8 mouse cellular contexts compared by ENCODE assay signal in the genomic region with DNA sequence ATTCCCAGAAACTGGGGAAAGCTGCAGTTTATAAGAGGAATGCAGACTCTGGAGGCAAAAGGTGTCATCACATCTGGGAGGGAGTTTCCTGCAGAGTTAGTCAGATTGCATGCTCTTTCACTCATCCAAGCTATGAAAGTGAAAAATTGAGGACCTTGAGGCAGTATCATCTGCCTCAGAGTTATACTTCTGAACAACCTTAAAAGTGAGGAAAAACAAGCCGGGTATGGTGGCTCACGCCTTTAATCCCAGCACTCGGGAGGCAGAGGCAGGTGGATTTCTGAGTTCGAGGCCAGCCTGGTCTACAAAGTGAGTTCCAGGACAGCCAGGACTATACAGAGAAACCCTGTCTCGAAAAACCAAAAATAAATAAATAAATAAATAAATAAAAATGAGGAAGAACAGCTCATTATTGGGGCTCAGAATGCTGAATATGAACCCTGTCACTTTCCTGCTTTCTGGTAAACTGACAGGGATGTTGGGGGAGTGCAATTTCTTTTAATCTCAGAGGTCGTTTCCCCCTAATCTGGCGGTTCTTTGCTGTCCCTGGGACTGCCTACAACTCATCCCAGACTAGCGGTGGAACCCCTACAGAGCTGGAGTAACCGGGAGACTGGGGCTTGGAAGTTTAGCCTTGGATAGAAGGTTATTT. TPM values are rescaled to one million over a fixed set of nuclear protein-coding genes. Genes with fewer than 3 reads are reported as not detected.
DNase-seq lines count a peak whose midpoint lies in the region; ATAC-seq and TF ChIP-seq lines count a peak whose summit lies in the region.

No protein-coding gene starts in this region.

- peak overlapping the region; percentile 83 for H3K4me2 ChIP-seq in forebrain, embryonic 12.5 days
- H3K4me2 ChIP-seq in liver, embryonic 14.5 days (ENCODE audit: low read depth), result peak overlapping the region; percentile 88

- peak overlapping the region; percentile 63 for H3ac ChIP-seq in C2C12 (ENCODE audit: control insufficient read depth, insufficient read length, low read depth)

- no peak for TF ChIP-seq POLR2A in heart, adult 2 months (IDR thresholded peaks at IDR 0.05; ENCODE audit: insufficient read depth, low read depth, low read length)

- no peaks in the 10 kb centered on the region for H3K9me3 ChIP-seq in forebrain, embryonic 12.5 days
- no peaks in the 10 kb centered on the region for H3K9me3 ChIP-seq in liver, embryonic 14.5 days (ENCODE audit: control insufficient read depth, low read length)

- no peak for DNase-seq in heart, adult 2 months
- DNase-seq in heart, adult 18-20 months, result no peak
- no peak for DNase-seq in liver, embryonic 14.5 days (ENCODE audit: low read depth in 3 of 3, low spot score in 3 of 3)
- no peak for DNase-seq in adrenal gland, postnatal 10 days
- DNase-seq in cerebellum, adult 8-10 months, result no peak
- no peak for DNase-seq in spleen, adult 12 weeks (ENCODE audit: low spot score)

- peak overlapping the region; percentile 91 for H3K27ac ChIP-seq in heart, adult 2 months
- peak overlapping the region; percentile 66 for H3K27ac ChIP-seq in forebrain, embryonic 12.5 days
- H3K27ac ChIP-seq in liver, embryonic 14.5 days, result peak overlapping the region; percentile 28

- no peak for TF ChIP-seq EP300 in heart, adult 2 months (IDR thresholded peaks at IDR 0.05; ENCODE audit: insufficient read depth, low read depth, low read length)
- no peak for TF ChIP-seq EP300 in liver, embryonic 14.5 days (IDR thresholded peaks at IDR 0.05; ENCODE audit: low read depth)

- peak overlapping the region; percentile 81 for H3K4me3 ChIP-seq in heart, adult 2 months
- peak overlapping the region; percentile 66 for H3K4me3 ChIP-seq in C2C12 (ENCODE audit: insufficient read depth, poor library complexity, severe bottlenecking)
- peak overlapping the region; percentile 83 for H3K4me3 ChIP-seq in forebrain, embryonic 12.5 days (replicated peaks)
- H3K4me3 ChIP-seq in liver, embryonic 14.5 days (ENCODE audit: insufficient read depth in 1 of 2, low read depth in 2 of 2, low read length in 2 of 2), result peak overlapping the region; percentile 81 to 97

- no peak for TF ChIP-seq CTCF in heart, adult 2 months (IDR thresholded peaks at IDR 0.05)
- no peak for TF ChIP-seq CTCF in C2C12 (IDR thresholded peaks at IDR 0.05; ENCODE audit: control insufficient read depth, insufficient read depth, insufficient read length)
- TF ChIP-seq CTCF in liver, embryonic 14.5 days (IDR thresholded peaks at IDR 0.05; ENCODE audit: low read depth), result no peak

- peak; percentile 1 for ATAC-seq in forebrain, embryonic 12.5 days (ENCODE audit: low FRiP score)
- ATAC-seq in liver, embryonic 14.5 days (ENCODE audit: insufficient read depth), result peak; percentile 23; the same call in 1 of the 2 replicates

- intact Hi-C loops in heart, adult 2 months (cut with DNase I), result loop anchor here (1.0 kb wide), 1 partner anchor 39 kb away; the partner anchor contains the start of genes Lyar and Zbtb49

- peaks cover 3% of the 10 kb centered on the region for H3K36me3 ChIP-seq in heart, adult 2 months (ENCODE audit: control insufficient read depth, insufficient read depth, low read length)
- H3K36me3 ChIP-seq in C2C12 (ENCODE audit: control insufficient read depth, insufficient read depth), result peaks cover 27% of the 10 kb centered on the region
- H3K36me3 ChIP-seq in forebrain, embryonic 12.5 days (replicated peaks), result peaks cover 23% of the 10 kb centered on the region
- H3K36me3 ChIP-seq in liver, embryonic 14.5 days (replicated peaks; ENCODE audit: control insufficient read depth, insufficient read depth, low read depth), result peaks cover 20% of the 10 kb centered on the region

- no peaks in the 10 kb centered on the region; the same call in 1 of the 2 replicates for H3K79me2 ChIP-seq in heart, adult 2 months (replicated peaks; ENCODE audit: control insufficient read depth, insufficient read depth, low read length)
- H3K79me2 ChIP-seq in C2C12 (ENCODE audit: control insufficient read depth, insufficient read depth), result peaks cover 29% of the 10 kb centered on the region

- H3K4me1 ChIP-seq in heart, adult 2 months (ENCODE audit: control insufficient read depth, insufficient read depth, low read length), result peaks cover 1% of the 10 kb centered on the region; the same call in 1 of the 2 replicates
- H3K4me1 ChIP-seq in forebrain, embryonic 12.5 days, result peaks cover 7% of the 10 kb centered on the region
- H3K4me1 ChIP-seq in liver, embryonic 14.5 days (replicated peaks; ENCODE audit: control insufficient read depth in 2 of 2, insufficient read depth in 2 of 2, low read length in 1 of 2), result peaks cover 6 to 7% of the 10 kb centered on the region in 2 experiments; a peak in 3 of 4 replicates

- peak overlapping the region; percentile 74 for H3K9ac ChIP-seq in heart, adult 2 months (ENCODE audit: low read depth, low read length)
- peak overlapping the region; percentile 90 for H3K9ac ChIP-seq in forebrain, embryonic 12.5 days
- H3K9ac ChIP-seq in liver, embryonic 14.5 days (replicated peaks), result peak overlapping the region; percentile 74

- peaks cover 1% of the 10 kb centered on the region for H3K79me3 ChIP-seq in C2C12 (ENCODE audit: low read depth)

- H3K27me3 ChIP-seq in heart, adult 2 months (ENCODE audit: control insufficient read depth, insufficient read depth, low read length), result no peaks in the 10 kb centered on the region
- H3K27me3 ChIP-seq in C2C12 (ENCODE audit: control insufficient read depth, insufficient read depth, insufficient read length), result no peaks in the 10 kb centered on the region
- H3K27me3 ChIP-seq in forebrain, embryonic 12.5 days, result no peaks in the 10 kb centered on the region
- H3K27me3 ChIP-seq in liver, embryonic 14.5 days (ENCODE audit: control insufficient read depth, insufficient read depth, low read length), result no peaks in the 10 kb centered on the region

- WGBS in heart, adult 2 months, result 36% methylated on average over 9 of the region's 9 CpGs
- WGBS in forebrain, embryonic 12.5 days, result 46% methylated on average over 9 of the region's 9 CpGs
- 29% methylated on average over 9 of the region's 9 CpGs for WGBS in liver, embryonic 14.5 days (ENCODE audit: insufficient replicate concordance)

TF ChIP-seq in C2C12, 6 proteins besides CTCF, POLR2A, EP300 and RAD21:
- TF ChIP-seq USF1 (IDR thresholded peaks at IDR 0.05; ENCODE audit: low read depth) (no peak), FOSL1 (IDR thresholded peaks at IDR 0.05; ENCODE audit: insufficient read depth, low read length, poor library complexity, severe bottlenecking) (no peak), MAX (IDR thresholded peaks at IDR 0.05) (no peak), MYOG (IDR thresholded peaks at IDR 0.05; ENCODE audit: control insufficient read depth, extremely low read depth, insufficient read length) (no peak), MYOD1 (IDR thresholded peaks at IDR 0.05; ENCODE audit: control insufficient read depth, insufficient read length, low read depth) (no peak), CEBPB (IDR thresholded peaks at IDR 0.05; ENCODE audit: low read depth) (no peak)

RNA-seq across cellular contexts. Expression of gene Tmem128, which starts 0.4 kb away (rescaled TPM):
- 10 to 100 TPM; 11.7 to 12.2 TPM for total RNA-seq in heart, adult 2 months (2021)
- polyA plus RNA-seq in heart, adult 2 months (2012; rRNA removed), result 16.5 and 24.0 TPM in 2 replicates
- 10 to 100 TPM; 12.9 to 13.4 TPM for total RNA-seq in heart, adult 18-20 months (2021)
- polyA plus RNA-seq in C2C12 (2012; fragmentation: generic; extraction: Trizol), result 38.3 TPM
- 90.9 and 91.4 TPM in 2 replicates for polyA plus RNA-seq in forebrain, embryonic 12.5 days (2016; fragmentation: Nextera tagmentation; extraction: Ambion mirVana)
- polyA plus RNA-seq in liver, embryonic 14.5 days (2012; rRNA removed), result 24.0 and 26.7 TPM in 2 replicates
- polyA plus RNA-seq in liver, embryonic 14.5 days (2014; fragmentation: Nextera tagmentation; extraction: Ambion mirVana), result 49.5 and 51.8 TPM in 2 replicates
- 10 to 100 TPM; 39.0 to 41.6 TPM for total RNA-seq in adrenal gland, postnatal 10 days (2021)

RNA-seq across cellular contexts. Expression of gene Otop1, which starts 16.2 kb away (rescaled TPM):
- under 1 TPM; 0.57 to 0.82 TPM for total RNA-seq in heart, adult 2 months (2021)
- polyA plus RNA-seq in heart, adult 2 months (2012; rRNA removed), result 2.9 and 4.3 TPM in 2 replicates
- total RNA-seq in heart, adult 18-20 months (2021), result 1 to 10 TPM in 1 of 2 experiments, under 1 TPM in 1; 0.32 to 5.2 TPM
- 0.05 TPM for polyA plus RNA-seq in C2C12 (2012; fragmentation: generic; extraction: Trizol)
- polyA plus RNA-seq in forebrain, embryonic 12.5 days (2016; fragmentation: Nextera tagmentation; extraction: Ambion mirVana), result not detected in 2 replicates
- not detected in 2 replicates for polyA plus RNA-seq in liver, embryonic 14.5 days (2012; rRNA removed)
- polyA plus RNA-seq in liver, embryonic 14.5 days (2014; fragmentation: Nextera tagmentation; extraction: Ambion mirVana), result not detected in 2 replicates
- 10 to 100 TPM; 48.5 to 58.9 TPM for total RNA-seq in adrenal gland, postnatal 10 days (2021)

RNA-seq across cellular contexts. Expression of gene Lyar, which starts 39.3 kb away (rescaled TPM):
- 10 to 100 TPM; 16.8 to 20.5 TPM for total RNA-seq in heart, adult 2 months (2021)
- polyA plus RNA-seq in heart, adult 2 months (2012; rRNA removed), result 5.4 and 7.4 TPM in 2 replicates
- 10 to 100 TPM; 15.5 to 17.4 TPM for total RNA-seq in heart, adult 18-20 months (2021)
- 57.3 TPM for polyA plus RNA-seq in C2C12 (2012; fragmentation: generic; extraction: Trizol)
- 117 and 128 TPM in 2 replicates for polyA plus RNA-seq in forebrain, embryonic 12.5 days (2016; fragmentation: Nextera tagmentation; extraction: Ambion mirVana)
- polyA plus RNA-seq in liver, embryonic 14.5 days (2012; rRNA removed), result 19.1 and 44.6 TPM in 2 replicates
- 64.2 and 66.3 TPM in 2 replicates for polyA plus RNA-seq in liver, embryonic 14.5 days (2014; fragmentation: Nextera tagmentation; extraction: Ambion mirVana)
- total RNA-seq in adrenal gland, postnatal 10 days (2021), result 10 to 100 TPM; 17.4 to 23.5 TPM

RNA-seq across cellular contexts. Expression of gene Zbtb49, which starts 39.3 kb away (rescaled TPM):
- 1 to 10 TPM; 3.7 to 4.1 TPM for total RNA-seq in heart, adult 2 months (2021)
- polyA plus RNA-seq in heart, adult 2 months (2012; rRNA removed), result 4.3 and 5.2 TPM in 2 replicates
- 1 to 10 TPM; 3.5 to 4.0 TPM for total RNA-seq in heart, adult 18-20 months (2021)
- 4.7 TPM for polyA plus RNA-seq in C2C12 (2012; fragmentation: generic; extraction: Trizol)
- polyA plus RNA-seq in forebrain, embryonic 12.5 days (2016; fragmentation: Nextera tagmentation; extraction: Ambion mirVana), result 24.7 and 27.6 TPM in 2 replicates
- polyA plus RNA-seq in liver, embryonic 14.5 days (2012; rRNA removed), result 3.4 and 3.5 TPM in 2 replicates
- polyA plus RNA-seq in liver, embryonic 14.5 days (2014; fragmentation: Nextera tagmentation; extraction: Ambion mirVana), result 2.2 and 2.3 TPM in 2 replicates
- total RNA-seq in adrenal gland, postnatal 10 days (2021), result 10 to 100 TPM in 1 of 2 experiments, 1 to 10 TPM in 1; 7.0 to 12.4 TPM

RNA-seq across cellular contexts. Expression of gene Drd5, which starts 59.6 kb away (rescaled TPM):
- not detected for total RNA-seq in heart, adult 2 months (2021)
- not detected in 2 replicates for polyA plus RNA-seq in heart, adult 2 months (2012; rRNA removed)
- total RNA-seq in heart, adult 18-20 months (2021), result not detected
- polyA plus RNA-seq in C2C12 (2012; fragmentation: generic; extraction: Trizol), result not detected
- polyA plus RNA-seq in forebrain, embryonic 12.5 days (2016; fragmentation: Nextera tagmentation; extraction: Ambion mirVana), result 0.06 TPM in 1 of 2 replicates, not detected in the other
- polyA plus RNA-seq in liver, embryonic 14.5 days (2012; rRNA removed), result not detected in 2 replicates
- not detected in 2 replicates for polyA plus RNA-seq in liver, embryonic 14.5 days (2014; fragmentation: Nextera tagmentation; extraction: Ambion mirVana)
- total RNA-seq in adrenal gland, postnatal 10 days (2021), result not detected

Comparison
In these comparisons a context has a peak if more than half of its experiments do, and no peak if none do; other contexts are left out.
1. H3K27ac ChIP-seq: peak in every context shown above with its lines; median percentile 91 in heart, adult 2 months; 66 in forebrain, embryonic 12.5 days; 28 in liver, embryonic 14.5 days.